Mouse (Mus musculus) thymus, postnatal 10 days (tissue): ENCODE measurements around the gene Neurl1a.
"Not testable (repeated sequence)": the region's sequence is repeated elsewhere in the genome, so short reads cannot be mapped to it uniquely, and the experiment has no call there.

Source experiments
- DNase-seq, 2 experiments: peaks; one replicate each; pipeline ENCODE4 v3.0.0; 2021; ENCODE audit warnings: low spot score in 2 of 2

The Neurl1a gene

DNA sequence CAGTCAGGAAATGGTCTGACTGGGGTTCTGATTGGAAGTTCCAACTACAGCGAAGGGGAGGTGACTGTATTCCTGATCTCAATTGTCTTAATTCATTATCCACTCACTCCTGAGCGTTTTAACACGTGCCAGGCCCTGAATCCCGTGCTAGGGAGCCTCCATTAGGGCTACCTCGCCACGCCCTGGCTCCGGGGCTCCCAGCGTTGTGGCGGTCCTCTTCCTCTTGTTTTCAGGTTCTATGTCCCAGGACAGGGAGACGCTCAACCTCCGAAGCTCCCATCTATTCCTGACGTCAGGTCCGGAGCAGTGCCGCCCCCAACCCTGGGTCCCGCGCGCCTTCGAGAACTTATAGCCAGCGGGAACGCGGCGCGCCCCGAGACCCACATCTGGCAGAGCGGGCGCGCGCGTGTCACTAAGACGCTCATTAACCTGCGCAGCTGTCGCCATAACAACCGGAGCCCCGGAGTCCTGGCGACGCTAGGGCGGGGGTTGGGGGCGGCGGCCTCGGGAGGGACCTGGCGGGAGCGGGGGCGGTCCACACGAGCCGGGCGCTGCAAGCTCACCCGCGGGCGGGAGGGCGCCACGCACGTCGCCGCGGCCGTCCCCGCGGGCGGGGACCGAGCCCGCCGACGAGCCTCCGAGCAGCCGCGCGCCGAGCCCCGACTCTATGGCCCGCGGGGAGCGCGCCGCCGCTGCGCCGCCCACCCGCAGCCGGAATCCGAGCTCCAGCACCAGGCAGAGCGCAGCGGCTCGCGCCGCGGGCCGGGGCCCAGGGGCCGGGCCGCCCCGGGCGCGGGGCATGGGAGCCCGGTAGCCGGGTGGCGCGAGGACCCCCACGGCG is at the start of gene Neurl1a:
Neurl1a (plus strand) TSS at position 390 of the 841 bp plus-strand sequence.
- peak in 1 of 2 experiments; percentile 15 for DNase-seq

DNA sequence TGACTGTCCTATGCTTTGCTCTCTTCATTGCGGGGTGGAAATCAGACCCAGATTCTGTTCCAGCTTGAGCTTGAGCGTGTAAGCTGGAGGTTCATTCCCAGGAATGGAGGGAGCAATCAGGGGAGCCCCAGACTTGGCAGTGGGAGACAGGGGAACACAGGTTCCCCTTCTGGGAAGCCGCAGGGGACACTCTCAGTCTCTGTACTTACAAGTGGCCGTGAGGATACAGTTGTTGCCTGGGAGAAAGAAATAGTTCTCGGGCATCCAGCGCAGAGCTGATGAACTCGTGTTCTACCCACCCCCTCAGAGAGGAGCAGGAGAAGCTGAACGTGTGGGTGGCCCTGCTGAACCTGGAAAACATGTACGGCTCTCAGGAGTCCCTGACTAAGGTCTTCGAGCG is 49.8 kb upstream of the Neurl1a start:
- no peak for DNase-seq

DNA sequence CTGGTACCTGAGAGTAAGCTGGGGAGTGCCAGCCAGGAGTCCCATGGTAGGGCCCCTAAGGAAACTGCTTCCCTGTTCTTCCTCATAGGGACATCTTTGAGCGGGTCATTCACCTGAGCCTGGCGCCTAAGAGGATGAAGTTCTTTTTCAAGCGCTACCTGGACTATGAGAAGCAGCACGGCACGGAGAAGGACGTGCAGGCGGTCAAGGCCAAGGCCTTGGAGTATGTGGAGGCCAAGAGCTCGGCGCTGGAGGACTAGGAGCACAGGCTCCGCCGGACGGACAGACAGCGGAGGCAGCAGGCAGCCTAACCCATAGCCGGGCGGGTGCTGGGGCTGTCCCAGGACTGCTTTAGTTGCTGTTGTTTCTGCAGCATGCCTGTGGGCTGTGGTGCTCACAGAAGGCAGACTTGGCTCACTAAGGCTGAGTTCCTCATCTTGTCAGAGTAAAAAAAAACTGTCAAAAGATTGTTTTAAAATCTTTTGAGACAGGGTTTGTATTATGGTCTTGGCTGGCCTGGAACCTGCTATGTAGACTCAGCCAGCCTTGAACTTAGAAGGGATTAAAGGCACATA is 48.0 kb upstream of the Neurl1a start:
- DNase-seq = no peak

DNA sequence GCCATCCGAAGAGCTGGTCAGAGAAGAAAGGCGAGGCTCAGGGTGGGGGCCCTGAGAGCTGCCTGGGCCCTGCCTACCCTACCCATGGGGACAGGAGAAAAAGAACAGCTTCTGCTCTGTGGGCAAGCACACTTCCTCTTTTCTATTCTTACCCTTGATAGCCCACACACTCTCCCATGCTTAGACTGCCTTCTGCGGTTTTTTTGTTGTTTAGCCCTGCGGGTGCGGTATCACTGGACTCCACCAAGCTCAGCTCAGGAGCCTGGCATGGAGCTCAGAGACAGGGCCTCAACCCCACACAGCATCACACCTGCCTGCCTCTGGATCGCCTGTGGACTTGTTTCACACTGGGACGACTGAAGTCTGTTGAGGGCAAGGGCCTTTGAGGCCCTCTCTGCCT is 45.5 kb upstream of the Neurl1a start:
- no peak for DNase-seq

DNA sequence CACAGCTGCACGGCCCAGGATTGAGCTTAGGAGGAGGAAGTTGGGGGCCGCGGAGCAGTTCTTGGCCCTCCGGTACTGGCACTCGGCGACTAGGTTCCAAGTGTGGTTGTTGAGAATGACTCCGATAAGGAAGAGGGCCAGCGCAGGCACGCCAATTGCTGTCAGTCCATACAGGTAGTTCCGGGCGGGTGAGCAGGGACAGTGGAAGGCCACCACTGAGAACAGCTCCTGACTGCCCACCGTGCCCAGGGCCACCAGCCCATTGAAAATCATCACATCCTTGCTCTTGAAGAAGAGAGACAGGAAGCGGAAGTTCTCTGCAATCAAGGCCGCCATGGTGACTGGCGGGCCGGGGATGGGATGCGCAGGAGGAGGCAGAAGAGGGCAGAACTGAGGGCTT is 43.1 kb upstream of the Neurl1a start:
- DNase-seq = no peak

DNA sequence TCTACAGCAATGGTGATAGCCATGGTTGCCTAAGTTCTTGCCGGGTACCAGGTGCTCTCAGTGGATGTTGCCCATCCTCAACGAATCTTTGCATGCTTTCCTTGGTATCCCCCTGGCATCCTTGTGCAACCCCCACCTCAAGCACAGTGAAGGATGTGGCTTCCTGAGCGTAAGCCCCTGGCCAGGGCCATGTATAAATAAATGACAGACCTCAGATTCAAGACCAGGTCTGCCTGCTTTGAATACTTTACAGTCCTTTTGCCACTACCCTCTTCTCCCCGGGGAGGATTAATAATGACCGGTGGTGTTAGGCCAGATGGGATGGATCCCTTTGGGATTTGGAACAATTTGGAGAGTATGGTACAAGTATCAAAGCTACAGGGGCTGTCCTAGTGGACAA is 42.5 kb upstream of the Neurl1a start:
- no peak for DNase-seq

DNA sequence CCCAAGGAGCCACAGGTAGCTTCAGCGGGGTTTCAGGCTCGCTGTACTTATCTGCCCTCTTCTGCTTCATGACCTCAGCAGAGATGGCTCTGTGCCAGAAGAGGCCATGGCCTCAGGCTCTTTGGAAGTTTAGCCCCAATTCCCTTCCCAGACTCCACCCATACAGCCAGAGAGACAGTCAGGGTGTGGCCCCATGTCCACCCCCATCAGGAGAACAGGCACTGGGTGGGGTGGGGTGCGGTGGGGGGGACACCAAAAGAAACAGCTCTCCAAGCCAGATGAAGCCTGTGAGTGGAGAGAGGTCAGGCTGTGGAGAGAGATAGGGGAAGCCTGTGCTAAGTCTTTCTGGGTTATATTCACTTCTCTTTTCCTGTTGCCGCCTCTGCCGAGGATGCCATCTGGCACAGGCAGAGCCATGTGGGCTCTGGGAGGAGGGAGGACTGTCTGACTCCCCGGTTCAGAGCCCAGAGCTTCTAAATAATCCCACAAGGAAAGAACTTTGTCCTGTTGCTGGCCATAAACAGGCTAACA is 41.5 kb upstream of the Neurl1a start:
- peak in 1 of 2 experiments; percentile 26 for DNase-seq

DNA sequence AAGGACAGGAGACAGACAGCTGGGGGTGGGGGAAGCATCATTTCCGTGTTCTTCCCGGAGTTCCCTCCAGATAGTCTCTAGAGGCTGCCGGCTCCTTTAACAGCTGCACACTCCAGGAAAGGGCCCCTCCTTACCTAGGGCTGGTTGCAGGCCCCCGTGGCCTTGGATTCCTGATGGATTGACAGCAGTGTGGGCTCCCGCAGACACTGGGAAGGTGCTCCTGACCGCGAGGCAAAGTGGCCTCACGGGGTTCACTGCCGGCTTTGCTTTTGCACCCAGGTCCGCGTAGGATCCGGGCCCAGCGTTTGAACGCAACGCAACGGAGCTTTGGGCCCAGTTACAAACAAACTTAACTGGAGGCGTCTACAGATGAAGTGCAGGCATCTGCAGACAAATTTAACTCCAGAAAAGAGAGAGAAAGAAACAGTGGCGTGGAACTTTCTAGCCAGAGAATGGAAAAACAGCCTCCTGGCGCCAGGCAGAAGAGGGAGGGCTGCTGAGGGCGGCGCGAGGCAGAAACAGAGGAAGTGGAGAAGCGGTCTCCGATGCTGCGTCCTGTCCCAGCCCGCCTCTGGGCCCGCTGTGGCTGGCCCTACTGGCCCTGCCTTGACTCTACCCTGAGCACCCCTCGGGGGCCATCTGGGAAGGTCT is 40.7 kb upstream of the Neurl1a start, which contains the start of gene Calhm2:
Calhm2 (minus strand) TSS at position 524 of the 651 bp plus-strand sequence.
- peak; percentile 22 to 49 for DNase-seq

DNA sequence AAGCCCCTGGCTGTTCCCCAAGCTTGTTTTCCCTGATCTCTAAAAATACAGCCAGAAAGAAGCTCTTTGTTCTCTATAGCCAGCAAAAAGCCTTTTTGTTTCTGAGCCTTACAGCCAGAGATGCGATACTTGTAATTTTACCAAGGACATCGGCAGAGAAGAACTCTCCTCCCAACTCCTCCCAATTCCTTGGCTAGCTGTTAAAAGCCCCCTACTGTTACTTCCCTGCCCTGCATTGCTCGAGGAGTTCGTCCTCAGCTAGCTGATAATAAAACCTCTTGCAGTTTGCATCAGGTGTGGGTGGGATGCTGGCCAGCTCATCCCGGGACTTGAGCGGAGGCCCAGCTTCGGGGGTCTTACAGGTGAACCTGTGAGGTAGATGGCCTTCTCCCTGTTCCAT is 39.0 kb upstream of the Neurl1a start:
- not testable (repeated sequence) for DNase-seq

DNA sequence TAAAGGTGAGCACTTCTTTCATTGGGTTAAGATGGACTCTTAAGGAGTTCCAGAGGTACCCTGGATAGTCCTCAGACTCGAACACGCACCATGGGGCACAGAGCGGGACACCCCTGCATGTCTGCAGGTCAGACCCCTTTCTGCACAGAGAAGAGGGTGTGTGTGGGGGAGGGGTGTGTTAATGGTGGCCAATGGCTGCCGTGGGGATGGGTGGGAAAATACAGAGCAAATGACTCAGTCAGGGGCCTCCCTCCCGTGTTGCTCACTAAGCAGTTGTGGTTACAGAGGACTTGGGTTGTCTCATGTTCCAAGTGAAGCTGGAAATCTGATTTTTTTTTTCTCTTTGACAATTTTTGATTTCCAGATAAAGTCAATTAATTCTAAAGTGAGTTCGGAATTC is 36.2 kb upstream of the Neurl1a start:
- DNase-seq = no peak

DNA sequence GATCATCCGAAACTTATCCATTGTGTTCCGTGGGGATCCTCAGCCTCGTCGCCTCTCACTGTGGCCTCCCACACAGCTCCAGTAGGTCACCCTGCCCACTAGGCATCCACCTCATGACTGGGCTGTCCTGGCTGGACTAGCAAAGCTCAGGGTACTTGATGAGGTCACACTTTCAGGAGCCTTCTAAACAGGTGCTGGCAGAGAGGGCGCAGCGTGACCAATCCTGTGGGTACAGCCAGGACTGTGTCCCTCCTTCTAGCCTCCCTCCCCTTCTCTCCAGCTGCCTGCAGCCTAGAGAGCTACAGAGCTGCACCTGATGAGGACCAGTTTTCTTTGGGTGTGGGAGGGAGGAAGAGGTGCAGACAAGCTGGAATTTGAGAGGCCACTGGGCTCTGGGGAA is 34.5 kb upstream of the Neurl1a start, which contains the start of gene Calhm1:
Calhm1 (minus strand) TSS at position 101 of the 400 bp plus-strand sequence.
- no peak for DNase-seq

DNA sequence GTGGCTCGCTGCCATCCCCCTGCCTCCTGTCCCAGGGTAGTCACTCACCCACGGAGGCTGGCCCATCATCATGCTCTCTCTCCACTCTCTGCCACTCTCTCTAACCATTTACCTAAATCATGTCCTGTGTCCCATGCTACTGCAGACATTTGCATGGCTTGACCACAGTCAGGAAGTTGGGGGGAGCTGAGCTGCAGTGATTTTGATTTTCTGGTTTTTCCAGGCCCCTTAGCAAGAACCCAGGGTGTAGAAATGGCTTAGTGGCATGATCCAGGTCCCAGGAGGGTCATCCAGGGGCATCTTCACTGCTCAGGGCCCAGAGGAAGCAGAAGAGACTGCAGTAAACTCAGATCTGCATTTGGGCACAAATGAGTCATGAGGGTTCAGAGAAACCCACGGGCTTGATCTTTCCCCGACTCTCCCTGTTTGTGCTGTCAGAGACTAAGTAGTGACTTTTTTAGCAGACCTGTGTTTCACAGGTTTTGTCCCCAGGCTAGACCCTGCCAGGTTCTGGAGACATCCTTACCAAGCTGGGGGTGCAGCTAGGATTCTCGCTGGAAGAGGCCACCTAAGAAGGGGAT is 30.3 kb upstream of the Neurl1a start:
- no peak for DNase-seq

DNA sequence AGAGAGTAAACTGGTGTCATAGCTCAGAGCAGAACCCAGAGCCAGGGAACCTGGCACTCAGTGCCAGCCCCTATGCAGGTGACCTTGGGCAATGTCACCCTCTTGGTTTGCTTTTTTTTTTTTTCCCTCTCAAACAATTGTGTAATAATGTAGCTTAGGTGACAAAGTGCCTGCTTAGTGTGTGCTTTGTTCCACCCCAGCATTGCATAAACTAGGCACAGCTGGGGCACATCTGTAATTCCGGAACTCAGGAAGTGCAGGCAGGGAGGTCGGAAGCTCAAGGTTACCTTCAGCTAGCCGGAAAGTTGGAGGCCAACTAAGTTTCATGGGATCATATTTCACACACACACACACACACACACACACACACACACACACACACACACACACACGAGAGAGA is 28.8 kb upstream of the Neurl1a start:
- DNase-seq = no peak

DNA sequence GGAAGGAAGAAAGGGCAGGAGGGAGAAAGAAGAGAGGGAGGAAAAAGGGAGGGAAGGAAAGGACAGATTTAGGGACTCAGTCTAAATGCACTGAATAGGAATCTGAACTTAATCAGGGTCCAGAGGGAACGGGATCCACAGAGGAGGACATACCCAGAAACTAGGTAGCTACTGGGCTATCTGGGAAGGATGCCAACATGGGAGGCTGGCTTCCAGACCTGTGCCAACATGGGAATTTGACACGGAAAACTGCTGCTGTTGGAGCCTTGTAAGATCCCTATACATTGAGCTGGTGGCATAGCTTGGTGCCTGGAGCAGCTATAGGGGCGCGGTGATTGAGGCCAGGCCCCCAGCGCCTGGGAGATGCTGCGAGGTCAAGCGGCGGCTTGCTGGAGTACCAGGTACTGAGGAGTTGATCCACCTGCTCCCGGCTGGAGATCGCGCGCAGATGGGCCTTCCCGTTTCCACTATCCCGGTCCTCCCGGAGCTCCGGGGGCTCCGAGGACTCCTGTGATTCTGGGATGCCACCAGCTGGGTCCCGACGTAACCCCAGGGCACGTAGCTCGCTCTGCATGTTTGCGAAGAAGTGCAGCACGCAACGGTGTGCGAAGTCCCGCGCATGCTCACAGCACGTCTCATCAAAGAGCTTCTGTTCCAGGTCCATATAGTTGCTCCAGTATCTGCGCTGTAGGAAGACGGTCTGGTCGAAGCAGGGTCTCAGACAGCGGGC is 27.1 kb upstream of the Neurl1a start:
- no peak for DNase-seq

DNA sequence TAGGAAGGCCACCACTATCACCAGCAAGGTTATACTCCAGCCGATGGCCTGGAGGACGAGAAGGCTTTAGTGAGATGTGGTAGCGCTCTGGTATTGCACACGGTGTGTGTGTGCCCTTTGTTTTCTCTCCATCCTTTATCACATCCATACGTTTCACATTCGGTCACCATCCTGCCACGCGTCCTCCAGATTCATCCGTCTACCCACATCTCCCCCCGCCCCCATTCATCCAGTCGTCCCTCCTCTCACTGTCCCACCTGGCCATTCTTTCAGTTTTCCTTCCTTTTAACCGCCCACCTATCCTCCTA is 26.6 kb upstream of the Neurl1a start:
- no peak for DNase-seq

DNA sequence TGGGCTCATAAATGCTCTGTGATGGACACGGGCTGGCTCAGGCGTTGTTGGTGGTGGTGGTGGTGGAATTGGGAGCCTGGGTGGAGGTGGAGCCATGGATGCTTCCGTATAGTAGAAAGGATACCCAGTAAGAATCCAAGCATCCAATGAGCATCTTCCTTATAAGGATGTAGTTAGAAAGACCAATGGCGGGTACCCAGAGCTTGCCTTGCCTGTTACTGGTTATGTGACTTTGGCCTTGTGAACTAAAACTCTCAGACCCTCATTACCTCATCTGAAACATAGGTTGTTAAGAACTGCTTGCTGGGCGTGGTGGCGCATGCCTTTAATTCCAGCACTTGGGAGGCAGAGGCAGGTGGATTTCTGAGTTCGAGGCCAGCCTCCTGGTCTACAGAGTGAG is 24.9 kb upstream of the Neurl1a start:
- DNase-seq = no peak

DNA sequence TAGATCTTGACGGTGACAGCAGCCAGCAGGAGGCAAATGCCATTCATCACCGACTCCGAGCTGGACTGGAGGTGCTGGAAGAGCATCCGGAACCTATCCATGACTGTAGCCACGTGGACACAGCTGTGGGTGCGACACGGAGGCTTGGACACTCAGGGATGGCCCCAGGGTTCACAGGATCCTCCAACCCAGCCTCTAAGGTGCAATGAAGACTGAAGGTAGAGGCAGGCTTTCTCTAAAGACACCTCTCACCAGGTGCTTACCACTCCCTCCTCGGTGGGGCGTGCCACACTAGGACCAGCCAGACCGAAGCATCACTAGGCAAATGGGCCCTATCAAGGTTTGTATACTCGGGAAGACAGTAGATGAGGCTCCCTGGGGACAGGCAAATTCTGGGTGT is 21.0 kb upstream of the Neurl1a start, which contains the start of gene Calhm3:
Calhm3 (minus strand) TSS at position 101 of the 400 bp plus-strand sequence.
- no peak for DNase-seq

DNA sequence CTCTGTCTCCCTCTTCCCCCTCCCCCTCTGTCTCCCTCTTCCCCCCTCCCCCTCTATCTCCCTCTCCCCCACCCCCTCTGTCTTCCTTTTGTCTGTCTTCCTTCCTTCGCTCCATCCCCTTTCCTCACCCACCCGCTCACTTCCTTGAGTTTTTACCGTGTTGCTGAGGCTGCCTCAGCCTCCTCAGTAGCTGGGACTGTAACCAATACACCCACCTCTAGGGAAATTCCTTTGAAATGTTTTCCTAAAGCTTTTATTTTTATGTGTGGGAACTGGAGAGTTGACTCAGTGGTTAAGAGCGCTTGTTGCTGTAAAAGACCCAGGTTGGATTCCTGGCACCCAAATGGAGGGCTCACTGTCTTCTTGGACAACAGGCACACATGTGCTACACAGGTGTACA is 17.0 kb upstream of the Neurl1a start:
- no peak for DNase-seq

DNA sequence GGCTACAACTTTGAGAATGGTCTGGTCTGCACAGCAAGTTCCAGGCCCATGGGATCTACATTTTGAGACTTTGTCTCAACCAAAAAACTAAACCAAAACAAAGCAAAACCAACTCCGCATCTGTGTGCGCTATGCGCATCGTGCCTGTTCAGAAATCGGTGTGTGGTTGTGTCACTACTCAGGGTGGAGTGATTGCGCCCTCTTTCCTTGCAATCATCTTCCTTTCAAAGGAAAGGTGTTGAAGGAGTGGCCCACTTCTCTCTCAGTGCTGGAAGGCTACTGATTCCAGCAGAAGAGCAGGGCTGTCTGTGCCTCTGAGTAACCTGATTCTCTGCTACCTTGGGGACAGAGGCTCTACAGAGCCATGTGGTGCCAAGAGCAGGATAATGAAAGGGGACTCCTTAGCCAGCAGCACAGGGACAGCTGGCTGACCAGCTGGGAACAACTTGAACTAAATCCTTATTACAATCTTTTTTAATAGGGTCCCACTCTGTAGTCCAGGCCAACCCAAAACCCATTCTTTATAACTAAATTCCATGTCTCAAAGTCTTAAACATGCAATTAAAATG is 15.4 kb upstream of the Neurl1a start:
- DNase-seq = no peak

DNA sequence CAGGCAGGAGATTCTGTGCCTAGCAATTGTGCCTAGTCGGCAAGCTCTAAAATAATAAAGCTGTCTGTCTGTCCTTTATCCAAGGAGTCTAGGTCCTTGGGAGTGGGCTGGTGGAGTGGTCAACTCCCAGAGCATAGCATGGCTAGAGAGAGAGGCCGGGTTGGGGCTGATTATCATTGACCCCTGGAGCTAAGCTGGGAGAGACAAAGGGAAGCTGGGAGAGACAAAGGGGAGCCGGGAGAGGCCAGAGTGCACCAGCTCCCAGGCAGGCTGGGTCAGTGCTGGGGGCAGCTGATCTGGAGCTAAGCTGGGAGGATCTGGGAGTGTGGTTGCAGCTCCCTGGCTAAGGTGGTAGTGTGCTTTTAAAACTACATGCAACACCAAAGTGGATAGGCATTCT is 11.9 kb upstream of the Neurl1a start:
- no peak for DNase-seq

DNA sequence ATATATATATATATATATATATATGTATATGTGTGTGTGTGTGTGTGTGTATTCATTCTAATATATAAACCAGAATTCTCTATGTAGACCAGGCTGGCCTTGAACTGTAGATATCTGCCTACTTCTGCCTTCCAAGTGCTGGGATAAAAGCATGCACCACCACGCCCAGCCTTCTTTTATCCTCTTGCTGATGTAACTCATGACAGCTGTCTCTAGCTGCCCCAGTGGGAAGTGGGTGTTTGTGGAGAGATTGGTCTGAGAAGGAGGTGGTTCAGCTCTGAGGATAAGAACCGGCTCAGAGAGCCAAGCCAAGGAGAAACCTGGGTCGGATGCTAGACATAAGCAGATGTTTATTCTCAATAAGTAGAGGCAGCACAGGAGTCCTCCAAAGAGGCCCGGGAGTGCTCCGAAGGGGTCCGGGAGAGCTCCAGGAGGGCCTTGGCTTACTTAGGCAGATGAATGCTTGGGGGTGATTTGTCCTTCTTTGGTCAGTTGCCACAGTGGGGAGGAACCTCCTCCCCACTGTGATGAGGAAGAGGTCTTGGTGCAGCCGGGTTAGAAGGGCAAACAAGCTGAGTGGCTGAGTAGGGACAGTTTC is 10.9 kb upstream of the Neurl1a start:
- DNase-seq = no peak
